Mouse (Mus musculus) yolk sac, embryonic 10.5 days (tissue): ENCODE results near the gene BC117090.
"Not testable (repeated sequence)": the region's sequence is repeated elsewhere in the genome, so short reads cannot be mapped to it uniquely, and the experiment has no call there.

Experiments used
- DNase-seq: peaks from one replicate; pipeline ENCODE4 v3.0.0-alpha.2; 2017; ENCODE audit warnings: low spot score

BC117090 gene

DNA sequence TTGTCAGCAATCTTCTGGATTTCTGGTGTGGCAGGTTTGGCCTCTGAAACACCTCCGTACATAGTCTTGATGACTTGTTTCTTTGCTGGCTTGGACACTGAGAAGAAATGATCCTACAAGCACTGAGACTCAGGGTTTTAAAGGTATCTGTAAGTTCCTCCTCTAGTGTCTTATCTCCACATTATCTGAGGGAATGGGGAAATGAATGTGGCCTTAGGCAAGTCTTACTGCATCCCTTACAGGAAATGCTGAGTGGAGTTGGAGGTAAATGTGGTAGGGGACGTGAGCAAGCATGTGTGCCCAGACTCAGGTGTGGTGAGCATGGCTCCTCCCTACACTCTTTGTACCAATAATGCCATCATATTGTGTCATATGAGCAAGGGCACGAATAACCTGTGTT lies at the start of gene BC117090:
TSS of gene BC117090 (minus strand) at position 101 of the 400 bp plus-strand sequence.
- DNase-seq, result no peak

DNA sequence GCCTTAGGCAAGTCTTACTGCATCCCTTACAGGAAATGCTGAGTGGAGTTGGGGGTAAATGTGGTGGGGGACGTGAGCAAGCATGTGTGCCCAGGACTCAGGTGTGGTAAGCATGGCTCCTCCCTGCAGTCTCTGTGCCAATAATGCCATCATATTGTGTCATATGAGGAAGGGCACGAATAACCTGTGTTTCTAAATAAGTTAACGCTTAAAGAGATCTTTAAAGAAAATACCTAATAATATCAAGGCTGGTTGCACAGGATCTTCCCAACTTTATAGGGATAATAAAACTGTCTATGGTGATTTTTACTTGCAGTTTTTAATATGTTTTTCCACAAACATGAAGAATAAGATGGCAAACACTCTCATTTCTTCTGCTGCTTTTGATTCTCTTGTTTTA lies 33.5 kb upstream of the BC117090 start, which contains the start of gene BC100530:
TSS of gene BC100530 (minus strand) at position 101 of the 400 bp plus-strand sequence.
- DNase-seq, result not testable (repeated sequence)

DNA sequence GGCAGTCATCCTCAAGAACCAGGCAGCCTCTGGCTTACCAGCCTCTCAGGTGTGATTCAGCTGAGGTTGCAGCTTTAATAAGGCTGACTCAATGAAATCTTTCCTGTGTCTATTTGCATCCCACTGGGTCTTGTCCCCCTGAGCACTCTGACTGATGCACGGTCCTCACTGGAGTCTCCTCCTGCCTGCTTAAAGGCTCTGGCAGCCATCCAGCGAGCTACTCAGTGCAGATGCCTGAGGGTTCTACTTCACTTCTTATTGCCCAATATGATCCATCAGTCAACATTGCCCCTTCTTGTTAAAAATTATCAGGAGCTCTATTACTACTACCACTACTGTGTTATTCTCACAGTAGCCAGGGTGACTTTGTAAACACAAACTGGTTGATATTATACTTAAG lies 3.0 kb upstream of the BC117090 start:
- no peak for DNase-seq

DNA sequence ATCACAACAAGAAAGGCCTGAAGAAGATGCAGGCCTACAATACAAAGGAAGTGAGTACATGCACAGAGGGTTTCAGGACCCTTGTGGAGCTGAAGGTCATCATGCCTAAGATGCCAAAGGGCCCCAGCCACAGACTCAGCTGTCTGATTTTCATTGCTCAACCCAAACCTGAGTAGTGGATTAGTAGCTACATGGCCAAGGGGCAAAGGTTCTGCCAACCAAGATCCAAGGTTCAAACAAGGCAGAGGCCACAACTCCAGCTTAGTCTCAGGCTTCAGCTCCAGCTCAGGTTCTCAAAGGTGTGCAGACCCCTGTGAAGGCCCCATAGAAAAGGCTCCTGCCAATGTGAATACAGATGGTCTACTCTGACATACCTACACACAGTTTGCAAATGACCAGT lies 14.8 kb downstream of the BC117090 start:
- no peak for DNase-seq

DNA sequence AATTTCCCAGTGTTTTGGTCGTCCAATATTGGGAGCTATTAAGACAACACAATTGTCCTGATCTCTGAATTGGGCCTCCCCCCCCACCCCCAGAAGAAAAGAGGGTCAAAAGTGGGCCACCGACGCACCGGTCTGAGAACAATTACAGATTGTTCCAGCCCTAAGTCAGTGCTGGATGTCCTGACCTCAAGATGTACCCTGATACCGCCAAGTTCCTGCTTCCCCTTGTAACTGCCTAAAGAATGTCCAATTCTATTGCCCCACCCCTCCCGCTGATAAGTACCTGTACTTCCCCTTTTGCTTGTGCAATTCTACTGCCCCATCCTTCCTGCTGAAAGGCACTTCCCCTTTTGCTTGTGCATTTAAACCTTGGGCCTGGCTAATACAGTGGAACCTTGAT lies 18.0 kb downstream of the BC117090 start:
- DNase-seq, result not testable (repeated sequence)

DNA sequence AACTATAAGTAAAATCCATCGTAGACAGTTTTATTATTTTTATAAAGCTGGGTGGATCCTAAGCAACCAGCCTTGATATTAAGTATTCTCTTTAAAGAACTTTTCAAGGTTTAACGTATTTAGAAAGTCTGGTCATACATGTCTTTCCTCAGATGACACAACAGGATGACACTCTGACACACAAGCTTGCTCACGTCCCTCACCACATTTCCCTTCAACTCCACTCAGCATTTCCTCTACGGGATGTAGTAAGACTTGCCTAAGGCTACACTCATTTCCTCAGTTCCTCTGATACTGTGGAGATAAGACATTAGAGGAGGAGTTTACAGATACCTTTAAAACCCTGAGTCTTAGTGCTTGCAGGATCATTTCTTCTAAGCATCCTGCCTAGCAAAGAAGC lies 26.5 kb downstream of the BC117090 start:
- no peak for DNase-seq

DNA sequence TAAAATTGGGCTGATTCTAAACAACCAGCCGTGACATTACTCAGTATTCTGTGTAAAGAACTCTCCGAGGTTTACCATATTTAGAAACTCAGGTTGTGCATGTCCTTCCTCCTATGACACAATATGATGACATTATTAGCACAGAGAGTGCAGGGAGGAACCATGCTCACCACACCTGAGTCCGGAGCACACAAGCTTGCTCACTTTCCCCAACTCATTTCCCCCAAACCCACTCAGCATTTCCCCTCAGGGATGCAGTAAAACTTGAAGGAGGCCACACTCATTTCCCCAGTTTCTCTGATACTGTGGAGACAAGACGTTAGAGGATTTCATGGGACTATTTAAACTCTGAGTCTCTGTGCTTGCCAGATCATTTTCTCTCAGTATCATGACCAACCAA lies 45.0 kb downstream of the BC117090 start:
- no peak for DNase-seq

DNA sequence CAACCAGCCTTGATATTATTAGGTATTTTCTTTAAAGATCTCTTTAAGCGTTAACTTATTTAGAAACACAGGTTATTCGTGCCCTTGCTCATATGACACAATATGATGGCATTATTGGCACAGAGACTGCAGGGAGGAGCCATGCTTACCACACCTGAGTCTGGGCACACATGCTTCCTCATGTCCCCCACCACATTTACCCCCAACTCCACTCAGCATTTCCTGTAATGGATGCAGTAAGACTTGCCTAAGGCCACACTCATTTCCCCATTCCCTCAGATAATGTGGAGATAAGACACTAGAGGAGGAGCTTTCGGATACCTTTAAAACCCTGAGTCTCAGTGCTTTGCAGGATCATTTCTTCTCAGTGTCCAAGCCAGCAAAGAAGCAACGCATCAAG lies 57.3 kb downstream of the BC117090 start, which contains the start of gene Stfa1:
TSS of gene Stfa1 (plus strand) at position 156 of the 400 bp plus-strand sequence.
- DNase-seq, result not testable (repeated sequence)
